Mouse (Mus musculus): Measurements from ENCODE around the gene Efcab5. TPM values are rescaled to one million over a fixed set of nuclear protein-coding genes. Genes with fewer than 3 reads are reported as not detected.
"Not testable (repeated sequence)": the region's sequence is repeated elsewhere in the genome, so short reads cannot be mapped to it uniquely, and the experiment has no call there.

Efcab5 gene
- polyA plus RNA-seq, 1 experiment from 2014 or later, result 0.24 TPM

GRCm38 (mm10) chr11:77132580-77132979 lies 56.2 kb downstream of the Efcab5 start:
- H3K27ac ChIP-seq (ENCODE audit: low read depth, low read length), result no peak overlapping the region
- H3K4me3 ChIP-seq (ENCODE audit: low read length), result no peak overlapping the region
- no peak overlapping the region for H3K4me2 ChIP-seq (replicated peaks; ENCODE audit: low read depth, low read length)
- H3K27me3 ChIP-seq (ENCODE audit: control insufficient read depth, insufficient read depth, low read length), result no peaks in the 10 kb centered on the region
- no peak for ATAC-seq (ENCODE audit: low FRiP score, low TSS enrichment)
- WGBS, result 65% methylated on average over 3 of the region's 3 CpGs
- H3K9ac ChIP-seq (ENCODE audit: low read depth, low read length), result no peak overlapping the region
- H3K9me3 ChIP-seq (ENCODE audit: control insufficient read depth, low read length), result no peaks in the 10 kb centered on the region
- no peaks in the 10 kb centered on the region for H3K36me3 ChIP-seq (ENCODE audit: control insufficient read depth, insufficient read depth, low read length)
- no peaks in the 10 kb centered on the region for H3K4me1 ChIP-seq (ENCODE audit: control insufficient read depth, insufficient read depth, low read length)

GRCm38 (mm10) chr11:77128562-77128961 lies 60.2 kb downstream of the Efcab5 start:
- Histone ChIP-seq H3K27me3 (ENCODE audit: control insufficient read depth, insufficient read depth, low read length) (no peaks in the 10 kb centered on the region), H3K4me2 (replicated peaks; ENCODE audit: low read depth, low read length) (no peak overlapping the region), H3K4me1 (ENCODE audit: control insufficient read depth, insufficient read depth, low read length) (no peaks in the 10 kb centered on the region), H3K4me3 (ENCODE audit: low read length) (no peak overlapping the region), H3K9me3 (ENCODE audit: control insufficient read depth, low read length) (no peaks in the 10 kb centered on the region), H3K36me3 (ENCODE audit: control insufficient read depth, insufficient read depth, low read length) (no peaks in the 10 kb centered on the region), H3K27ac (ENCODE audit: low read depth, low read length) (no peak overlapping the region), H3K9ac (ENCODE audit: low read depth, low read length) (no peak overlapping the region)
- no peak for ATAC-seq (ENCODE audit: low FRiP score, low TSS enrichment)
- 92% methylated on average over 3 of the region's 3 CpGs for WGBS

- 84% methylated on average over 6 of the region's 6 CpGs for WGBS
- no peak for ATAC-seq (ENCODE audit: low FRiP score, low TSS enrichment)
- H3K4me3 ChIP-seq (ENCODE audit: low read length), result no peak overlapping the region
- no peak overlapping the region for H3K4me2 ChIP-seq (replicated peaks; ENCODE audit: low read depth, low read length)
- H3K36me3 ChIP-seq (ENCODE audit: control insufficient read depth, insufficient read depth, low read length), result no peaks in the 10 kb centered on the region
- no peaks in the 10 kb centered on the region for H3K4me1 ChIP-seq (ENCODE audit: control insufficient read depth, insufficient read depth, low read length)
- H3K9me3 ChIP-seq (ENCODE audit: control insufficient read depth, low read length), result no peaks in the 10 kb centered on the region
- H3K27me3 ChIP-seq (ENCODE audit: control insufficient read depth, insufficient read depth, low read length), result no peaks in the 10 kb centered on the region
- no peak overlapping the region for H3K27ac ChIP-seq (ENCODE audit: low read depth, low read length)
- H3K9ac ChIP-seq (ENCODE audit: low read depth, low read length), result no peak overlapping the region
These were observed 77.6 kb downstream of the Efcab5 start for GRCm38 (mm10) chr11:77111141-77111540.

- Histone ChIP-seq H3K27me3 (ENCODE audit: control insufficient read depth, insufficient read depth, low read length) (no peaks in the 10 kb centered on the region), H3K4me2 (replicated peaks; ENCODE audit: low read depth, low read length) (no peak overlapping the region), H3K9me3 (ENCODE audit: control insufficient read depth, low read length) (no peaks in the 10 kb centered on the region), H3K4me1 (ENCODE audit: control insufficient read depth, insufficient read depth, low read length) (no peaks in the 10 kb centered on the region), H3K27ac (ENCODE audit: low read depth, low read length) (no peak overlapping the region), H3K36me3 (ENCODE audit: control insufficient read depth, insufficient read depth, low read length) (no peaks in the 10 kb centered on the region), H3K9ac (ENCODE audit: low read depth, low read length) (no peak overlapping the region), H3K4me3 (ENCODE audit: low read length) (no peak overlapping the region)
- 86% methylated on average over 6 of the region's 6 CpGs for whole genome bisulfite sequencing
- ATAC-seq (ENCODE audit: low FRiP score, low TSS enrichment), result no peak
These were observed 80.3 kb downstream of the Efcab5 start for GRCm38 (mm10) chr11:77108442-77108841.

- H3K27ac ChIP-seq (ENCODE audit: low read depth, low read length); H3K9me3 ChIP-seq (ENCODE audit: control insufficient read depth, low read length); H3K9ac ChIP-seq (ENCODE audit: low read depth, low read length); ATAC-seq (ENCODE audit: low FRiP score, low TSS enrichment); H3K4me3 ChIP-seq (ENCODE audit: low read length); H3K27me3 ChIP-seq (ENCODE audit: control insufficient read depth, insufficient read depth, low read length); H3K4me2 ChIP-seq (replicated peaks; ENCODE audit: low read depth, low read length); H3K4me1 ChIP-seq (ENCODE audit: control insufficient read depth, insufficient read depth, low read length); H3K36me3 ChIP-seq (ENCODE audit: control insufficient read depth, insufficient read depth, low read length): not testable (repeated sequence)
- 81% methylated on average over 12 of the region's 12 CpGs for WGBS
These were observed 80.9 kb downstream of the Efcab5 start for GRCm38 (mm10) chr11:77107872-77108271.

GRCm38 (mm10) chr11:77106961-77107360 lies 81.8 kb downstream of the Efcab5 start:
- Histone ChIP-seq H3K9me3 (ENCODE audit: control insufficient read depth, low read length) (no peaks in the 10 kb centered on the region), H3K9ac (ENCODE audit: low read depth, low read length) (no peak overlapping the region), H3K36me3 (ENCODE audit: control insufficient read depth, insufficient read depth, low read length) (no peaks in the 10 kb centered on the region), H3K4me3 (ENCODE audit: low read length) (no peak overlapping the region), H3K27ac (ENCODE audit: low read depth, low read length) (no peak overlapping the region), H3K4me1 (ENCODE audit: control insufficient read depth, insufficient read depth, low read length) (no peaks in the 10 kb centered on the region), H3K4me2 (replicated peaks; ENCODE audit: low read depth, low read length) (no peak overlapping the region), H3K27me3 (ENCODE audit: control insufficient read depth, insufficient read depth, low read length) (no peaks in the 10 kb centered on the region)
- no peak for ATAC-seq (ENCODE audit: low FRiP score, low TSS enrichment)
- 94% methylated on average over 6 of the region's 6 CpGs for WGBS

- 15% methylated on average over 10 of the region's 10 CpGs for WGBS
- Histone ChIP-seq H3K4me2 (replicated peaks; ENCODE audit: low read depth, low read length) (no peak overlapping the region), H3K4me1 (ENCODE audit: control insufficient read depth, insufficient read depth, low read length) (no peaks in the 10 kb centered on the region), H3K27me3 (ENCODE audit: control insufficient read depth, insufficient read depth, low read length) (no peaks in the 10 kb centered on the region), H3K9me3 (ENCODE audit: control insufficient read depth, low read length) (no peaks in the 10 kb centered on the region), H3K4me3 (ENCODE audit: low read length) (no peak overlapping the region), H3K27ac (ENCODE audit: low read depth, low read length) (no peak overlapping the region), H3K9ac (ENCODE audit: low read depth, low read length) (no peak overlapping the region), H3K36me3 (ENCODE audit: control insufficient read depth, insufficient read depth, low read length) (no peaks in the 10 kb centered on the region)
- ATAC-seq (ENCODE audit: low FRiP score, low TSS enrichment), result 0 out of 2 replicates have a peak, but pooled peaks have one; percentile 46
These were observed 88.4 kb downstream of the Efcab5 start for GRCm38 (mm10) chr11:77100137-77100937.

- Histone ChIP-seq H3K4me1 (ENCODE audit: control insufficient read depth, insufficient read depth, low read length) (0 out of 2 replicates have a peak, but pooled peaks cover 4% of the 10 kb centered on the region), H3K27me3 (ENCODE audit: control insufficient read depth, insufficient read depth, low read length) (no peaks in the 10 kb centered on the region), H3K4me2 (replicated peaks; ENCODE audit: low read depth, low read length) (no peak overlapping the region), H3K36me3 (ENCODE audit: control insufficient read depth, insufficient read depth, low read length) (no peaks in the 10 kb centered on the region), H3K27ac (ENCODE audit: low read depth, low read length) (no peak overlapping the region), H3K9ac (ENCODE audit: low read depth, low read length) (no peak overlapping the region), H3K4me3 (ENCODE audit: low read length) (no peak overlapping the region), H3K9me3 (ENCODE audit: control insufficient read depth, low read length) (no peaks in the 10 kb centered on the region)
- 82% methylated on average over 19 of the region's 19 CpGs for WGBS
- ATAC-seq (ENCODE audit: low FRiP score, low TSS enrichment), result no peak
These were observed 90.3 kb downstream of the Efcab5 start for GRCm38 (mm10) chr11:77098332-77098972.

- ATAC-seq (ENCODE audit: low FRiP score, low TSS enrichment), result no peak
- Histone ChIP-seq H3K9ac (ENCODE audit: low read depth, low read length) (no peak overlapping the region), H3K9me3 (ENCODE audit: control insufficient read depth, low read length) (no peaks in the 10 kb centered on the region), H3K4me2 (replicated peaks; ENCODE audit: low read depth, low read length) (no peak overlapping the region), H3K4me1 (ENCODE audit: control insufficient read depth, insufficient read depth, low read length) (0 out of 2 replicates have a peak, but pooled peaks cover 4% of the 10 kb centered on the region), H3K4me3 (ENCODE audit: low read length) (no peak overlapping the region), H3K27me3 (ENCODE audit: control insufficient read depth, insufficient read depth, low read length) (no peaks in the 10 kb centered on the region), H3K27ac (ENCODE audit: low read depth, low read length) (no peak overlapping the region), H3K36me3 (ENCODE audit: control insufficient read depth, insufficient read depth, low read length) (no peaks in the 10 kb centered on the region)
- 69% methylated on average over 7 of the region's 7 CpGs for WGBS
These were observed 91.8 kb downstream of the Efcab5 start for GRCm38 (mm10) chr11:77096991-77097390.

All from kidney, embryonic 14.5 days (tissue).